Mouse (Mus musculus): ENCODE data around the gene Cldn7.
A peak's percentile ranks its signal among the peaks of the same experiment; 100 is the strongest.

Cldn7 gene

GRCm38 (mm10) chr11:69961841-69962240 is 2.7 kb upstream of the Cldn7 start:
- DNase-seq: no peak

- no peak for DNase-seq
Observed at GRCm38 (mm10) chr11:69965271-69966005, 859 bp downstream of the Cldn7 start.

GRCm38 (mm10) chr11:69966006-69966859 is 1.7 kb downstream of the Cldn7 start:
- DNase-seq: no peak

GRCm38 (mm10) chr11:69966860-69967517 is 2.4 kb downstream of the Cldn7 start:
- DNase-seq: no peak

GRCm38 (mm10) chr11:69968793-69969192 is 4.2 kb downstream of the Cldn7 start:
- no peak for DNase-seq

- DNase-seq: no peak
Observed at GRCm38 (mm10) chr11:69970222-69970621, 5.6 kb downstream of the Cldn7 start.

GRCm38 (mm10) chr11:69970775-69971174 is 6.2 kb downstream of the Cldn7 start:
- no peak for DNase-seq

GRCm38 (mm10) chr11:69974907-69975306 is 10.3 kb downstream of the Cldn7 start:
- no peak for DNase-seq

GRCm38 (mm10) chr11:69976271-69976670 is 11.7 kb downstream of the Cldn7 start:
- no peak for DNase-seq

- DNase-seq: no peak
Observed at GRCm38 (mm10) chr11:69979827-69980195, 15.2 kb downstream of the Cldn7 start.

GRCm38 (mm10) chr11:69980196-69981140 is 15.9 kb downstream of the Cldn7 start:
- peak; percentile 99 for DNase-seq

- DNase-seq: peak; percentile 76
Observed at GRCm38 (mm10) chr11:69981141-69981762, 16.7 kb downstream of the Cldn7 start, which contains the start of gene Ctdnep1. Ctdnep1 (plus strand) TSS chr11:69981156.

- DNase-seq: peak; percentile 43
Observed at GRCm38 (mm10) chr11:69982225-69982624, 17.6 kb downstream of the Cldn7 start, which contains the start of gene Elp5. Elp5 (minus strand) TSS chr11:69982517.

GRCm38 (mm10) chr11:69982877-69983276 is 18.3 kb downstream of the Cldn7 start:
- DNase-seq: peak; percentile 43

GRCm38 (mm10) chr11:69983377-69983776 is 18.8 kb downstream of the Cldn7 start:
- no peak for DNase-seq

- DNase-seq: no peak
Observed at GRCm38 (mm10) chr11:69984431-69984830, 19.9 kb downstream of the Cldn7 start.

GRCm38 (mm10) chr11:69989949-69990348 is 25.4 kb downstream of the Cldn7 start:
- DNase-seq: peak; percentile 65

- DNase-seq: peak; percentile 94
Observed at GRCm38 (mm10) chr11:69990850-69991691, 26.5 kb downstream of the Cldn7 start, which contains the start of gene Gabarap. Gabarap (plus strand) TSS chr11:69991143.

GRCm38 (mm10) chr11:69991711-69992110 is 27.1 kb downstream of the Cldn7 start:
- no peak for DNase-seq

GRCm38 (mm10) chr11:69992396-69992795 is 27.8 kb downstream of the Cldn7 start:
- DNase-seq: peak; percentile 72

GRCm38 (mm10) chr11:69992932-69993331 is 28.4 kb downstream of the Cldn7 start:
- DNase-seq: peak; percentile 42

Data from cerebellum, adult 9-11 months (tissue).